Mouse (Mus musculus): ENCODE data around the gene Nanp. TPM values are rescaled to one million over a fixed set of nuclear protein-coding genes. Genes with fewer than 3 reads are reported as not detected.
A peak's percentile ranks its signal among the peaks of the same experiment; 100 is the strongest.

The Nanp gene
- polyA plus RNA-seq (2015; fragmentation: Nextera tagmentation; extraction: Ambion mirVana) = 50.9 and 53.9 TPM in 2 replicates

- Histone ChIP-seq H3K9me3 (ENCODE audit: control insufficient read depth, low read length) (no peaks in the 10 kb centered on the region), H3K9ac (ENCODE audit: low read depth, low read length) (peak within 1 kb of the TSS; percentile 99), H3K36me3 (ENCODE audit: control insufficient read depth, insufficient read depth, low read length) (no peaks in the 10 kb centered on the region), H3K27ac (ENCODE audit: low read length) (peak within 1 kb of the TSS; percentile 77), H3K27me3 (replicated peaks; ENCODE audit: control insufficient read depth, insufficient read depth, low read length) (no peaks in the 10 kb centered on the region), H3K4me2 (ENCODE audit: low read depth, low read length) (peak within 1 kb of the TSS; percentile 88), H3K4me3 (ENCODE audit: low read length) (peak within 1 kb of the TSS; percentile 98), H3K4me1 (ENCODE audit: control insufficient read depth, insufficient read depth, low read length) (peaks cover 12% of the 10 kb centered on the region)
- WGBS = under 1% methylated on average over 34 of the region's 34 CpGs
- ATAC-seq = peak; percentile 97
These were observed at the start of gene Nanp, which contains the start of gene Ninl for GRCm38 (mm10) chr2:151039232-151039695. Gene Nanp, minus strand, starts transcription at chr2:151039398. Gene Ninl, minus strand, starts transcription at chr2:151039382.

- H3K9me3 ChIP-seq (ENCODE audit: control insufficient read depth, low read length) = no peaks in the 10 kb centered on the region
- 82% methylated on average over 1 of the region's 1 CpGs for WGBS
- H3K27me3 ChIP-seq (replicated peaks; ENCODE audit: control insufficient read depth, insufficient read depth, low read length) = no peaks in the 10 kb centered on the region
- H3K4me2 ChIP-seq (ENCODE audit: low read depth, low read length) = no peak overlapping the region
- ATAC-seq = no peak
- H3K27ac ChIP-seq (ENCODE audit: low read length) = no peak overlapping the region
- no peak overlapping the region for H3K9ac ChIP-seq (ENCODE audit: low read depth, low read length)
- no peaks in the 10 kb centered on the region for H3K4me1 ChIP-seq (ENCODE audit: control insufficient read depth, insufficient read depth, low read length)
- no peaks in the 10 kb centered on the region for H3K36me3 ChIP-seq (ENCODE audit: control insufficient read depth, insufficient read depth, low read length)
- H3K4me3 ChIP-seq (ENCODE audit: low read length) = no peak overlapping the region
These were observed 17.4 kb upstream of the Nanp start for GRCm38 (mm10) chr2:151056637-151057036.

- peaks cover 12% of the 10 kb centered on the region for H3K4me1 ChIP-seq (ENCODE audit: control insufficient read depth, insufficient read depth, low read length)
- ATAC-seq = no peak
- no peak overlapping the region for H3K9ac ChIP-seq (ENCODE audit: low read depth, low read length)
- no peaks in the 10 kb centered on the region for H3K36me3 ChIP-seq (ENCODE audit: control insufficient read depth, insufficient read depth, low read length)
- H3K9me3 ChIP-seq (ENCODE audit: control insufficient read depth, low read length) = no peaks in the 10 kb centered on the region
- no peak overlapping the region for H3K27ac ChIP-seq (ENCODE audit: low read length)
- H3K4me2 ChIP-seq (ENCODE audit: low read depth, low read length) = no peak overlapping the region
- H3K27me3 ChIP-seq (replicated peaks; ENCODE audit: control insufficient read depth, insufficient read depth, low read length) = no peaks in the 10 kb centered on the region
- 84% methylated on average over 1 of the region's 1 CpGs for WGBS
- no peak overlapping the region for H3K4me3 ChIP-seq (ENCODE audit: low read length)
These were observed 1.2 kb upstream of the Nanp start for GRCm38 (mm10) chr2:151040411-151040810.

- peak; percentile 7; the same call in 1 of the 2 replicates for ATAC-seq
- H3K27ac ChIP-seq (ENCODE audit: low read length) = peak overlapping the region; percentile 51; the same call in 1 of the 2 replicates
These were observed 528 bp upstream of the Nanp start for GRCm38 (mm10) chr2:151039726-151040125.

GRCm38 (mm10) chr2:151038811-151039222, 381 bp downstream of the Nanp start:
- H3K4me2 ChIP-seq (ENCODE audit: low read depth, low read length) = peak overlapping the region; percentile 88
- peak overlapping the region; percentile 99 for H3K9ac ChIP-seq (ENCODE audit: low read depth, low read length)
- no peaks in the 10 kb centered on the region for H3K36me3 ChIP-seq (ENCODE audit: control insufficient read depth, insufficient read depth, low read length)
- ATAC-seq = peak; percentile 75
- WGBS = under 1% methylated on average over 29 of the region's 30 CpGs
- H3K9me3 ChIP-seq (ENCODE audit: control insufficient read depth, low read length) = no peaks in the 10 kb centered on the region
- H3K4me3 ChIP-seq (ENCODE audit: low read length) = peak overlapping the region; percentile 98
- H3K27me3 ChIP-seq (replicated peaks; ENCODE audit: control insufficient read depth, insufficient read depth, low read length) = no peaks in the 10 kb centered on the region
- peak overlapping the region; percentile 77 for H3K27ac ChIP-seq (ENCODE audit: low read length)
- peaks cover 12% of the 10 kb centered on the region for H3K4me1 ChIP-seq (ENCODE audit: control insufficient read depth, insufficient read depth, low read length)

More at GRCm38 (mm10) chr2:151039726-151040125, 528 bp upstream of the Nanp start:
- Histone ChIP-seq H3K4me1 (ENCODE audit: control insufficient read depth, insufficient read depth, low read length) (peaks cover 12% of the 10 kb centered on the region), H3K27me3 (replicated peaks; ENCODE audit: control insufficient read depth, insufficient read depth, low read length) (no peaks in the 10 kb centered on the region), H3K9me3 (ENCODE audit: control insufficient read depth, low read length) (no peaks in the 10 kb centered on the region), H3K9ac (ENCODE audit: low read depth, low read length) (peak overlapping the region; percentile 99), H3K4me2 (ENCODE audit: low read depth, low read length) (peak overlapping the region; percentile 88), H3K36me3 (ENCODE audit: control insufficient read depth, insufficient read depth, low read length) (no peaks in the 10 kb centered on the region), H3K4me3 (ENCODE audit: low read length) (peak overlapping the region; percentile 98)
- WGBS = 36% methylated on average over 8 of the region's 8 CpGs

GRCm38 (mm10) chr2:151037876-151038552, 1.2 kb downstream of the Nanp start:
- H3K4me3 ChIP-seq (ENCODE audit: low read length) = peak overlapping the region; percentile 98
- no peaks in the 10 kb centered on the region for H3K36me3 ChIP-seq (ENCODE audit: control insufficient read depth, insufficient read depth, low read length)
- no peak overlapping the region for H3K27ac ChIP-seq (ENCODE audit: low read length)
- H3K27me3 ChIP-seq (replicated peaks; ENCODE audit: control insufficient read depth, insufficient read depth, low read length) = no peaks in the 10 kb centered on the region
- H3K9ac ChIP-seq (ENCODE audit: low read depth, low read length) = peak overlapping the region; percentile 99
- H3K9me3 ChIP-seq (ENCODE audit: control insufficient read depth, low read length) = no peaks in the 10 kb centered on the region
- 49% methylated on average over 18 of the region's 18 CpGs for WGBS
- H3K4me1 ChIP-seq (ENCODE audit: control insufficient read depth, insufficient read depth, low read length) = peaks cover 12% of the 10 kb centered on the region
- peak; percentile 42 for ATAC-seq
- H3K4me2 ChIP-seq (ENCODE audit: low read depth, low read length) = peak overlapping the region; percentile 88

GRCm38 (mm10) chr2:151037292-151037691, 1.9 kb downstream of the Nanp start:
- WGBS = 88% methylated on average over 1 of the region's 1 CpGs
- Histone ChIP-seq H3K4me2 (ENCODE audit: low read depth, low read length) (no peak overlapping the region), H3K4me1 (ENCODE audit: control insufficient read depth, insufficient read depth, low read length) (peaks cover 12% of the 10 kb centered on the region), H3K9ac (ENCODE audit: low read depth, low read length) (no peak overlapping the region), H3K27ac (ENCODE audit: low read length) (no peak overlapping the region), H3K9me3 (ENCODE audit: control insufficient read depth, low read length) (no peaks in the 10 kb centered on the region), H3K27me3 (replicated peaks; ENCODE audit: control insufficient read depth, insufficient read depth, low read length) (no peaks in the 10 kb centered on the region), H3K36me3 (ENCODE audit: control insufficient read depth, insufficient read depth, low read length) (no peaks in the 10 kb centered on the region), H3K4me3 (ENCODE audit: low read length) (no peak overlapping the region)
- no peak for ATAC-seq

- H3K4me3 ChIP-seq (ENCODE audit: low read length) = no peak overlapping the region
- no peaks in the 10 kb centered on the region for H3K9me3 ChIP-seq (ENCODE audit: control insufficient read depth, low read length)
- peaks cover 12% of the 10 kb centered on the region for H3K4me1 ChIP-seq (ENCODE audit: control insufficient read depth, insufficient read depth, low read length)
- ATAC-seq = no peak
- H3K36me3 ChIP-seq (ENCODE audit: control insufficient read depth, insufficient read depth, low read length) = no peaks in the 10 kb centered on the region
- H3K27ac ChIP-seq (ENCODE audit: low read length) = no peak overlapping the region
- H3K27me3 ChIP-seq (replicated peaks; ENCODE audit: control insufficient read depth, insufficient read depth, low read length) = no peaks in the 10 kb centered on the region
- WGBS = 81% methylated on average over 2 of the region's 2 CpGs
- H3K4me2 ChIP-seq (ENCODE audit: low read depth, low read length) = no peak overlapping the region
- no peak overlapping the region for H3K9ac ChIP-seq (ENCODE audit: low read depth, low read length)
These were observed 2.5 kb downstream of the Nanp start for GRCm38 (mm10) chr2:151036721-151037120.

- Histone ChIP-seq H3K27ac (ENCODE audit: low read length) (no peak overlapping the region), H3K9ac (ENCODE audit: low read depth, low read length) (no peak overlapping the region), H3K4me2 (ENCODE audit: low read depth, low read length) (no peak overlapping the region), H3K27me3 (replicated peaks; ENCODE audit: control insufficient read depth, insufficient read depth, low read length) (no peaks in the 10 kb centered on the region), H3K36me3 (ENCODE audit: control insufficient read depth, insufficient read depth, low read length) (no peaks in the 10 kb centered on the region), H3K4me1 (ENCODE audit: control insufficient read depth, insufficient read depth, low read length) (peaks cover 9% of the 10 kb centered on the region), H3K9me3 (ENCODE audit: control insufficient read depth, low read length) (no peaks in the 10 kb centered on the region), H3K4me3 (ENCODE audit: low read length) (no peak overlapping the region)
- 92% methylated on average over 3 of the region's 3 CpGs for WGBS
- ATAC-seq = no peak
These were observed 4.8 kb downstream of the Nanp start for GRCm38 (mm10) chr2:151034435-151034834.
